Comparison of ENCODE assay signal across 22 mouse cellular contexts in genomic region chr5:31222696-31223095, GRCm38 (mm10). TPM values are rescaled to one million over a fixed set of nuclear protein-coding genes. Genes with fewer than 3 reads are reported as not detected.
"Had no signal": no experiment of that assay in that cellular context is flagged by ENCODE, and none has a peak within 500 bp of the region (broad histone marks: within the 10 kb centered on the region; RNA-seq: fewer than 3 reads in every experiment).

No protein-coding gene starts in this region.

- H3K36me3 ChIP-seq: heart, embryonic 10.5 days; heart, embryonic 12.5 days; hindbrain, embryonic 13.5 days; hindbrain, embryonic 15.5 days; limb, embryonic 13.5 days; limb, embryonic 15.5 days; liver, embryonic 12.5 days had no signal

- H3K27ac ChIP-seq: heart, embryonic 10.5 days; hindbrain, embryonic 13.5 days; hindbrain, embryonic 15.5 days; hindbrain, postnatal 0 days; limb, embryonic 13.5 days; limb, embryonic 15.5 days; liver, embryonic 12.5 days; liver, embryonic 14.5 days had no signal

- H3K27me3 ChIP-seq: heart, embryonic 12.5 days; hindbrain, embryonic 13.5 days; limb, embryonic 13.5 days; limb, embryonic 15.5 days; liver, embryonic 12.5 days had no signal

- DNase-seq: gastrocnemius, postnatal 14 days; gastrocnemius, postnatal 36 days; heart, adult 18-20 months; heart, postnatal 10 days; heart, postnatal 36 days; kidney, adult 18-20 months; kidney, adult 8-10 months; kidney, postnatal 10 days; layer of hippocampus, adult 9-11 months; layer of hippocampus, postnatal 36 days; left cerebral cortex, postnatal 4 days had no signal

- H3K4me3 ChIP-seq: heart, embryonic 10.5 days; heart, embryonic 12.5 days; hindbrain, embryonic 13.5 days; hindbrain, embryonic 15.5 days; limb, embryonic 13.5 days; limb, embryonic 15.5 days; liver, embryonic 12.5 days had no signal

RNA-seq across cellular contexts. Expression of gene Gm9970, which starts 18.3 kb away (rescaled TPM):
- polyA plus RNA-seq: heart, embryonic 10.5 days; hindbrain, embryonic 13.5 days; large intestine, adult 2 months; liver, adult 2 months; liver, embryonic 12.5 days had no signal
